Mouse (Mus musculus): ENCODE results near the gene Ubd. TPM values are rescaled to one million over a fixed set of nuclear protein-coding genes. Genes with fewer than 3 reads are reported as not detected.
"Not testable (repeated sequence)": the region's sequence is repeated elsewhere in the genome, so short reads cannot be mapped to it uniquely, and the experiment has no call there.

The Ubd gene
- total RNA-seq (2021): not detected

- no peak for DNase-seq (ENCODE audit: extremely low spot score in 1 of 2, low spot score in 2 of 2)
- intact Hi-C loops (cut with DNase I): no loop called here
These were observed at the start of gene Ubd for GRCm38 (mm10) chr17:37193656-37194055. Gene Ubd (plus strand): TSS chr17:37193892.

- no peak for DNase-seq (ENCODE audit: extremely low spot score in 1 of 2, low spot score in 2 of 2)
- intact Hi-C loops (cut with DNase I): no loop called here
These were observed 32.3 kb upstream of the Ubd start, which contains the start of gene Olfr93 for GRCm38 (mm10) chr17:37161394-37161793. Gene Olfr93 (minus strand): TSS chr17:37161494.

- intact Hi-C loops (cut with DNase I): no loop called here
- DNase-seq (ENCODE audit: extremely low spot score in 1 of 2, low spot score in 2 of 2): no peak
These were observed 8.2 kb upstream of the Ubd start for GRCm38 (mm10) chr17:37185474-37185873.

- intact Hi-C loops (cut with DNase I): no loop called here
- no peak for DNase-seq (ENCODE audit: extremely low spot score in 1 of 2, low spot score in 2 of 2)
These were observed 3.0 kb upstream of the Ubd start for GRCm38 (mm10) chr17:37190711-37191110.

GRCm38 (mm10) chr17:37193032-37193431 lies 660 bp upstream of the Ubd start:
- intact Hi-C loops (cut with DNase I): no loop called here
- DNase-seq (ENCODE audit: extremely low spot score in 1 of 2, low spot score in 2 of 2): no peak

- DNase-seq (ENCODE audit: extremely low spot score in 1 of 2, low spot score in 2 of 2): no peak
These were observed 1.1 kb downstream of the Ubd start for GRCm38 (mm10) chr17:37194782-37195181.

GRCm38 (mm10) chr17:37196845-37197724 lies 3.4 kb downstream of the Ubd start:
- intact Hi-C loops (cut with DNase I): no loop called here
- DNase-seq (ENCODE audit: extremely low spot score in 1 of 2, low spot score in 2 of 2): peak in 1 of 2 experiments; percentile 52

More at GRCm38 (mm10) chr17:37194782-37195181, 1.1 kb downstream of the Ubd start:
- intact Hi-C loops (cut with DNase I): no loop called here

GRCm38 (mm10) chr17:37200894-37201293 lies 7.2 kb downstream of the Ubd start, which contains the start of gene Olfr94:
Gene Olfr94 (minus strand): TSS chr17:37200994.
- no peak for DNase-seq (ENCODE audit: extremely low spot score in 1 of 2, low spot score in 2 of 2)
- intact Hi-C loops (cut with DNase I): loop anchor here (5.0 kb wide), 1 partner anchor 309 kb away; the partner anchor contains the start of gene Trim40

GRCm38 (mm10) chr17:37203206-37203916 lies 9.7 kb downstream of the Ubd start:
- intact Hi-C loops (cut with DNase I): loop anchor here (2.0 to 5.0 kb wide), 2 partner anchors 121 to 311 kb away; partner anchors contain the start of gene Trim40
- DNase-seq (ENCODE audit: extremely low spot score in 1 of 2, low spot score in 2 of 2): peak; percentile 79 to 87

GRCm38 (mm10) chr17:37203917-37204236 lies 10.2 kb downstream of the Ubd start:
- DNase-seq (ENCODE audit: extremely low spot score in 1 of 2, low spot score in 2 of 2): no peak
- intact Hi-C loops (cut with DNase I): loop anchor here (2.0 to 5.0 kb wide), 2 partner anchors 121 to 312 kb away; partner anchors contain the start of gene Trim40

- peak in 1 of 2 experiments; percentile 27 for DNase-seq (ENCODE audit: extremely low spot score in 1 of 2, low spot score in 2 of 2)
- intact Hi-C loops (cut with DNase I): no loop called here
These were observed 17.4 kb downstream of the Ubd start for GRCm38 (mm10) chr17:37210884-37211768.

- intact Hi-C loops (cut with DNase I): no loop called here
- DNase-seq (ENCODE audit: extremely low spot score in 1 of 2, low spot score in 2 of 2): no peak
These were observed 19.3 kb downstream of the Ubd start, which contains the start of gene Olfr95 for GRCm38 (mm10) chr17:37213018-37213417. Gene Olfr95 (minus strand): TSS chr17:37213118.

GRCm38 (mm10) chr17:37218486-37218885 lies 24.8 kb downstream of the Ubd start:
- no peak for DNase-seq (ENCODE audit: extremely low spot score in 1 of 2, low spot score in 2 of 2)
- intact Hi-C loops (cut with DNase I): no loop called here

- DNase-seq (ENCODE audit: extremely low spot score in 1 of 2, low spot score in 2 of 2): no peak
These were observed 26.2 kb downstream of the Ubd start, which contains the start of gene Olfr96 for GRCm38 (mm10) chr17:37219846-37220245. Gene Olfr96 (plus strand): TSS chr17:37220146.

GRCm38 (mm10) chr17:37221879-37222278 lies 28.2 kb downstream of the Ubd start:
- intact Hi-C loops (cut with DNase I): no loop called here
- DNase-seq (ENCODE audit: extremely low spot score in 1 of 2, low spot score in 2 of 2): no peak

More at GRCm38 (mm10) chr17:37219846-37220245, 26.2 kb downstream of the Ubd start, which contains the start of gene Olfr96:
- intact Hi-C loops (cut with DNase I): no loop called here

- intact Hi-C loops (cut with DNase I); DNase-seq (ENCODE audit: extremely low spot score in 1 of 2, low spot score in 2 of 2): not testable (repeated sequence)
These were observed 43.5 kb downstream of the Ubd start, which contains the start of gene Olfr97 for GRCm38 (mm10) chr17:37237230-37237629. Gene Olfr97 (minus strand): TSS chr17:37237330.

GRCm38 (mm10) chr17:37242198-37242597 lies 48.5 kb downstream of the Ubd start:
- no peak for DNase-seq (ENCODE audit: extremely low spot score in 1 of 2, low spot score in 2 of 2)
- intact Hi-C loops (cut with DNase I): no loop called here
